Mouse (Mus musculus): ENCODE measurements at regions not wholly inside any gene's neighbourhood (a gene's known extent, or its start where the extent isn't known, plus 50 kb on each side); places are given as distances from the start of the nearest gene placed in this dataset.
A peak's percentile ranks its signal among the peaks of the same experiment; 100 is the strongest.

GRCm38 (mm10) chr1:75692781-75693180 is 146.7 kb downstream of the Slc4a3 start:
- DNase-seq (ENCODE audit: low spot score), result no peak

- peak; percentile 13 for DNase-seq (ENCODE audit: low spot score)
These were observed 147.3 kb downstream of the Slc4a3 start for GRCm38 (mm10) chr1:75693231-75693914.

- DNase-seq (ENCODE audit: low spot score), result no peak
These were observed 159.0 kb downstream of the Slc4a3 start for GRCm38 (mm10) chr1:75704832-75705650.

GRCm38 (mm10) chr1:75706126-75706525 is 160.1 kb downstream of the Slc4a3 start:
- no peak for DNase-seq (ENCODE audit: low spot score)

- DNase-seq (ENCODE audit: low spot score), result no peak
These were observed 177.4 kb downstream of the Slc4a3 start for GRCm38 (mm10) chr1:75723431-75723830.

- DNase-seq (ENCODE audit: low spot score), result no peak
These were observed 179.3 kb downstream of the Slc4a3 start for GRCm38 (mm10) chr1:75725329-75725728.

- DNase-seq (ENCODE audit: low spot score), result no peak
These were observed 182.8 kb downstream of the Slc4a3 start for GRCm38 (mm10) chr1:75728859-75729258.

GRCm38 (mm10) chr1:75733791-75734190 is 187.7 kb downstream of the Slc4a3 start:
- DNase-seq (ENCODE audit: low spot score), result no peak

- DNase-seq (ENCODE audit: low spot score), result no peak
These were observed 192.6 kb downstream of the Slc4a3 start for GRCm38 (mm10) chr1:75738651-75739050.

GRCm38 (mm10) chr1:75749665-75750221 is 203.7 kb downstream of the Slc4a3 start:
- DNase-seq (ENCODE audit: low spot score), result peak; percentile 8

- DNase-seq (ENCODE audit: low spot score), result no peak
These were observed 226.1 kb downstream of the Slc4a3 start for GRCm38 (mm10) chr1:75772131-75772530.

GRCm38 (mm10) chr1:75773014-75773413 is 226.9 kb downstream of the Slc4a3 start:
- DNase-seq (ENCODE audit: low spot score), result no peak

- DNase-seq (ENCODE audit: low spot score), result no peak
These were observed 232.8 kb downstream of the Slc4a3 start for GRCm38 (mm10) chr1:75778889-75779288.

GRCm38 (mm10) chr1:75783206-75783605 is 237.1 kb downstream of the Slc4a3 start:
- DNase-seq (ENCODE audit: low spot score), result no peak

GRCm38 (mm10) chr1:75786173-75786820 is 240.2 kb downstream of the Slc4a3 start:
- no peak for DNase-seq (ENCODE audit: low spot score)

GRCm38 (mm10) chr1:75791509-75791908 is 245.4 kb downstream of the Slc4a3 start:
- no peak for DNase-seq (ENCODE audit: low spot score)

- no peak for DNase-seq (ENCODE audit: low spot score)
These were observed 251.7 kb downstream of the Slc4a3 start for GRCm38 (mm10) chr1:75797793-75798192.

- DNase-seq (ENCODE audit: low spot score), result peak; percentile 4
These were observed 252.5 kb downstream of the Slc4a3 start for GRCm38 (mm10) chr1:75798375-75799099.

GRCm38 (mm10) chr1:75804473-75804872 is 258.4 kb downstream of the Slc4a3 start:
- no peak for DNase-seq (ENCODE audit: low spot score)

GRCm38 (mm10) chr1:75812471-75812870 is 266.4 kb downstream of the Slc4a3 start:
- DNase-seq (ENCODE audit: low spot score), result no peak

GRCm38 (mm10) chr1:75826202-75826601 is 280.1 kb downstream of the Slc4a3 start:
- no peak for DNase-seq (ENCODE audit: low spot score)
